Mouse (Mus musculus) hindbrain, embryonic 11.5 days (tissue): ENCODE measurements around the gene Fam131c. TPM values are rescaled to one million over a fixed set of nuclear protein-coding genes. Genes with fewer than 3 reads are reported as not detected.

Experiments used
- ATAC-seq: fragments of 200-750 bp; cut with Nextera tagmentation; 2 replicates; pipeline ENCODE4 v1.8.0; 2017; ENCODE audit warnings: mild to moderate bottlenecking, moderate TSS enrichment, moderate library complexity; ENCODE audit not compliant: low FRiP score
- DNase-seq: peaks from one replicate; pipeline ENCODE4 v3.0.0-alpha.2; 2015; ENCODE audit warnings: low spot score
- H3K27ac ChIP-seq: fragments of 300-500 bp; sonication (generic); 2 replicates; pipeline ENCODE4 v1.5.1; 2014; ENCODE audit warnings: mild to moderate bottlenecking, low read depth, low read length
- H3K27me3 ChIP-seq: fragments of 300-500 bp; sonication (generic); 2 replicates; pipeline ENCODE4 v1.6.1; 2014; ENCODE audit warnings: mild to moderate bottlenecking, low read length, moderate library complexity, mixed read lengths; ENCODE audit not compliant: control insufficient read depth, insufficient read depth
- H3K36me3 ChIP-seq: fragments of 300-500 bp; sonication (generic); 2 replicates; pipeline ENCODE4 v1.6.1; 2014; ENCODE audit warnings: mild to moderate bottlenecking, low read length, moderate library complexity, mixed read lengths; ENCODE audit not compliant: control insufficient read depth, insufficient read depth
- H3K4me1 ChIP-seq: fragments of 300-500 bp; sonication (generic); replicated peaks from 2 replicates; pipeline ENCODE4 v1.6.1; 2014; ENCODE audit warnings: low read length, mixed read lengths; ENCODE audit not compliant: control insufficient read depth, insufficient read depth
- H3K4me2 ChIP-seq: fragments of 300-500 bp; sonication (generic); replicated peaks from 2 replicates; pipeline ENCODE4 v1.6.1; 2014; ENCODE audit warnings: mild to moderate bottlenecking, low read depth, low read length
- H3K4me3 ChIP-seq: fragments of 300-500 bp; sonication (generic); 2 replicates; pipeline ENCODE4 v1.5.1; 2014; ENCODE audit warnings: low read depth, low read length
- H3K9ac ChIP-seq: fragments of 300-500 bp; sonication (generic); 2 replicates; pipeline ENCODE4 v1.6.1; 2014; ENCODE audit warnings: low read depth, low read length
- H3K9me3 ChIP-seq: fragments of 300-500 bp; sonication (generic); 2 replicates; pipeline ENCODE4 v1.6.1; 2016; ENCODE audit warnings: low read length; ENCODE audit not compliant: control insufficient read depth
- WGBS: fragments of 180-500 bp; shearing (Covaris S2); extraction: QIAGEN DNeasy Blood & Tissue Kit; methylation state at CpG from one replicate; pipeline ENCODE4 v1.1.7; 2014; 5-methylcytosine and 5-hydroxymethylcytosine counted together
- polyA plus RNA-seq: library from polyadenylated mRNA; unstranded; fragments of >200 nt; fragmentation: Nextera tagmentation; extraction: Ambion mirVana; gene quantifications from 2 replicates; pipeline ENCODE4 v1.2.1, GENCODE M21; 2014

Gene Fam131c
- polyA plus RNA-seq, 1 experiment from 2014 or later = 0.69 TPM

GRCm38 (mm10) chr4:141430997-141431396, 63.0 kb downstream of the Fam131c start:
- no peak overlapping the region for H3K9ac ChIP-seq
- peak; percentile 78 for DNase-seq
- H3K4me1 ChIP-seq = no peaks in the 10 kb centered on the region
- no peak overlapping the region for H3K27ac ChIP-seq
- no peaks in the 10 kb centered on the region for H3K27me3 ChIP-seq
- ATAC-seq = no peak
- H3K4me2 ChIP-seq = no peak overlapping the region
- WGBS = 44% methylated on average over 9 of the region's 9 CpGs
- H3K36me3 ChIP-seq = no peaks in the 10 kb centered on the region
- no peak overlapping the region for H3K4me3 ChIP-seq
- H3K9me3 ChIP-seq = no peaks in the 10 kb centered on the region

- Histone ChIP-seq H3K4me3 (no peak overlapping the region), H3K9me3 (no peaks in the 10 kb centered on the region), H3K4me1 (no peaks in the 10 kb centered on the region), H3K27me3 (no peaks in the 10 kb centered on the region), H3K36me3 (no peaks in the 10 kb centered on the region), H3K27ac (no peak overlapping the region), H3K4me2 (no peak overlapping the region), H3K9ac (no peak overlapping the region)
- no peak for DNase-seq
- WGBS = 74% methylated on average over 14 of the region's 14 CpGs
- ATAC-seq = no peak
Measured at GRCm38 (mm10) chr4:141432666-141433065, 64.6 kb downstream of the Fam131c start.

- 83% methylated on average over 18 of the region's 18 CpGs for WGBS
- no peak overlapping the region for H3K4me3 ChIP-seq
Measured at GRCm38 (mm10) chr4:141433191-141433590, 65.2 kb downstream of the Fam131c start.

More at GRCm38 (mm10) chr4:141433191-141433590, 65.2 kb downstream of the Fam131c start:
- Histone ChIP-seq H3K27ac (no peak overlapping the region), H3K36me3 (no peaks in the 10 kb centered on the region), H3K9me3 (no peaks in the 10 kb centered on the region), H3K4me2 (no peak overlapping the region), H3K9ac (no peak overlapping the region), H3K27me3 (no peaks in the 10 kb centered on the region), H3K4me1 (no peaks in the 10 kb centered on the region)
- no peak for DNase-seq
- ATAC-seq = no peak

Other genes starting within 250 kb of the Fam131c start
- 35.5 and 35.7 TPM in 2 replicates for gene Szrd1, start 228.4 kb upstream of the Fam131c start, polyA plus RNA-seq
- gene Fbxo42, start 220.3 kb upstream of the Fam131c start, polyA plus RNA-seq = 21.9 and 24.8 TPM in 2 replicates
- gene Rsg1, start 154.3 kb upstream of the Fam131c start, polyA plus RNA-seq = 6.3 and 6.8 TPM in 2 replicates
- gene Arhgef19, start 128.7 kb upstream of the Fam131c start, polyA plus RNA-seq = 2.1 and 3.1 TPM in 2 replicates
- 0.82 and 1.1 TPM in 2 replicates for gene Epha2, start 67.0 kb upstream of the Fam131c start, polyA plus RNA-seq
- gene Clcnka, start 30.5 kb downstream of the Fam131c start, polyA plus RNA-seq = 0.22 and 0.33 TPM in 2 replicates
- gene Clcnkb, start 47.8 kb downstream of the Fam131c start, polyA plus RNA-seq = not detected in 2 replicates
- not detected in 2 replicates for gene Hspb7, start 52.6 kb downstream of the Fam131c start, polyA plus RNA-seq
- gene Srarp, start 67.9 kb downstream of the Fam131c start, polyA plus RNA-seq = not detected in 2 replicates
- gene Zbtb17, start 76.4 kb downstream of the Fam131c start, polyA plus RNA-seq = 38.9 and 40.4 TPM in 2 replicates
- 17.6 and 22.0 TPM in 2 replicates for gene Spen, start 170.4 kb downstream of the Fam131c start, polyA plus RNA-seq
- gene Fblim1, start 237.9 kb downstream of the Fam131c start, polyA plus RNA-seq = 29.1 and 31.1 TPM in 2 replicates